Mouse (Mus musculus): ENCODE data around the gene Nphp3.

GRCm38 (mm10) chr9:104088555-104088954 lies 86.2 kb downstream of the Nphp3 start:
- TF ChIP-seq CTCF (IDR thresholded peaks at IDR 0.05; ENCODE audit: borderline replicate concordance, insufficient read depth, low read depth, low read length): no peak
- no peak for TF ChIP-seq POLR2A (IDR thresholded peaks at IDR 0.05; ENCODE audit: borderline replicate concordance, insufficient read depth, low read length)
